Mouse (Mus musculus) MEL (cell line): ENCODE results near the gene Dapp1. TPM values are rescaled to one million over a fixed set of nuclear protein-coding genes. Genes with fewer than 3 reads are reported as not detected.

Source experiments
- DNase-seq: peaks from one replicate; pipeline ENCODE4 v3.0.0; 2011; ENCODE audit warnings: low read depth, low spot score
- H3K27ac ChIP-seq: 2 replicates; pipeline ENCODE4 v1.5.1; 2012; ENCODE audit warnings: low read depth, mild to moderate bottlenecking, control low read depth, low read length, moderate library complexity; ENCODE audit not compliant: control insufficient read depth
- H3K27me3 ChIP-seq, 2 experiments: fragments of 150-350 bp in 1 of 2; sonication (generic) in 1 of 2; 2 replicates each; pipeline ENCODE4 v1.6.1; 2012; ENCODE audit warnings: low read length in 2 of 2, mild to moderate bottlenecking in 2 of 2, improper control_type of control experiment in 1 of 2, moderate library complexity in 1 of 2; ENCODE audit not compliant: insufficient read depth in 2 of 2, control insufficient read depth in 1 of 2
- H3K36me3 ChIP-seq, 2 experiments: 2 replicates each; pipeline ENCODE4 v1.6.1; 2012 to 2014; ENCODE audit warnings: low read length in 2 of 2, improper control_type of control experiment in 1 of 2, inconsistent platforms in 1 of 2, mild to moderate bottlenecking in 1 of 2; ENCODE audit not compliant: insufficient read depth in 2 of 2, control insufficient read depth in 1 of 2
- H3K4me1 ChIP-seq, 2 experiments: fragments of 150-350 bp in 1 of 2; sonication (generic) in 1 of 2; 2 replicates each; pipeline ENCODE4 v1.6.1; 2012; ENCODE audit warnings: low read length in 2 of 2, improper control_type of control experiment in 1 of 2, mild to moderate bottlenecking in 1 of 2; ENCODE audit not compliant: insufficient read depth in 2 of 2, control insufficient read depth in 1 of 2
- H3K4me3 ChIP-seq, 2 experiments: fragments of 150-350 bp in 1 of 2; sonication (generic) in 1 of 2; 2 replicates each; pipeline ENCODE4 v1.5.1; 2012; ENCODE audit warnings: low read depth in 2 of 2, low read length in 2 of 2, mild to moderate bottlenecking in 2 of 2, moderate library complexity in 2 of 2, control low read depth in 1 of 2, improper control_type of control experiment in 1 of 2; ENCODE audit not compliant: control insufficient read depth in 1 of 2, insufficient read depth in 1 of 2
- H3K79me2 ChIP-seq: 2 replicates; pipeline ENCODE4 v1.6.1; 2012; ENCODE audit warnings: mild to moderate bottlenecking, low read length, moderate library complexity; ENCODE audit not compliant: control insufficient read depth, poor library complexity, insufficient read depth
- H3K9ac ChIP-seq: 2 replicates; pipeline ENCODE4 v1.6.1; 2012; ENCODE audit warnings: low read depth, mild to moderate bottlenecking, control low read depth, low read length, moderate library complexity; ENCODE audit not compliant: control insufficient read depth, poor library complexity, severe bottlenecking
- H3K9me3 ChIP-seq: fragments of 150-350 bp; sonication (generic); replicated peaks from 2 replicates; pipeline ENCODE4 v1.6.1; 2012; ENCODE audit warnings: mild to moderate bottlenecking, low read length, improper control_type of control experiment, moderate library complexity; ENCODE audit not compliant: insufficient read depth
- CHD1 ChIP-seq: IDR thresholded peaks from 2 replicates; pipeline ENCODE4 v1.6.1; 2012; ENCODE audit warnings: low read depth, mild to moderate bottlenecking, inconsistent platforms, low read length, improper control_type of control experiment
- ELF1 ChIP-seq: IDR thresholded peaks from 2 replicates; pipeline ENCODE4 v1.6.1; 2014; ENCODE audit warnings: low read depth, mild to moderate bottlenecking, inconsistent platforms, low read length, improper control_type of control experiment, moderate library complexity
- EP300 ChIP-seq, 2 experiments: IDR thresholded peaks; 2 replicates each; pipeline ENCODE4 v1.6.1; 2011; ENCODE audit warnings: improper control_type of control experiment in 2 of 2, low read length in 2 of 2, low read depth in 1 of 2, mild to moderate bottlenecking in 1 of 2
- ETS1 ChIP-seq: IDR thresholded peaks from 2 replicates; pipeline ENCODE4 v1.6.1; 2012; ENCODE audit warnings: low read depth, mild to moderate bottlenecking, inconsistent platforms, low read length, improper control_type of control experiment, moderate library complexity
- GABPA ChIP-seq: IDR thresholded peaks from 2 replicates; pipeline ENCODE4 v1.6.1; 2012; ENCODE audit warnings: low read depth, mild to moderate bottlenecking, inconsistent platforms, low read length, improper control_type of control experiment, moderate library complexity
- GATA1 ChIP-seq: IDR thresholded peaks from 2 replicates; pipeline ENCODE4 v1.6.1; 2011; ENCODE audit warnings: low read depth, low read length, improper control_type of control experiment
- KAT2A ChIP-seq: conservative IDR thresholded peaks from 2 replicates; pipeline ENCODE4 v1.6.1; 2012; ENCODE audit warnings: low read depth, low read length, improper control_type of control experiment, inconsistent platforms
- MAFK ChIP-seq: IDR thresholded peaks from 2 replicates; pipeline ENCODE4 v1.6.1; 2011; ENCODE audit warnings: low read depth, mild to moderate bottlenecking, low read length, improper control_type of control experiment, borderline replicate concordance
- MAX ChIP-seq: IDR thresholded peaks from 2 replicates; pipeline ENCODE4 v1.6.1; 2011; ENCODE audit warnings: low read length, improper control_type of control experiment
- MAZ ChIP-seq: IDR thresholded peaks from 2 replicates; pipeline ENCODE4 v1.6.1; 2012; ENCODE audit warnings: low read depth, mild to moderate bottlenecking, inconsistent platforms, low read length, improper control_type of control experiment
- MEF2A ChIP-seq: IDR thresholded peaks from 2 replicates; pipeline ENCODE4 v1.6.1; 2014; ENCODE audit warnings: low read depth, mild to moderate bottlenecking, inconsistent platforms, low read length, improper control_type of control experiment; ENCODE audit not compliant: poor library complexity, insufficient replicate concordance, severe bottlenecking; ENCODE audit errors: extremely low read depth
- MXI1 ChIP-seq: IDR thresholded peaks from 2 replicates; pipeline ENCODE4 v1.6.1; 2011; ENCODE audit warnings: mild to moderate bottlenecking, low read depth, low read length, improper control_type of control experiment
- MYB ChIP-seq: IDR thresholded peaks from 2 replicates; pipeline ENCODE4 v1.6.1; 2011; ENCODE audit warnings: mild to moderate bottlenecking, low read depth, low read length, improper control_type of control experiment
- NELFE ChIP-seq: IDR thresholded peaks from 2 replicates; pipeline ENCODE4 v1.6.1; 2011; ENCODE audit warnings: low read depth, low read length, improper control_type of control experiment
- POLR2AphosphoS5 ChIP-seq: IDR thresholded peaks from 2 replicates; pipeline ENCODE4 v1.6.1; 2012; ENCODE audit warnings: low read depth, borderline replicate concordance, mild to moderate bottlenecking, inconsistent platforms, low read length, moderate library complexity, mixed read lengths
- RCOR1 ChIP-seq: IDR thresholded peaks from 2 replicates; pipeline ENCODE4 v1.6.1; 2012; ENCODE audit warnings: low read depth, mild to moderate bottlenecking, inconsistent platforms, low read length, improper control_type of control experiment
- SIN3A ChIP-seq: IDR thresholded peaks from 2 replicates; pipeline ENCODE4 v1.6.1; 2012; ENCODE audit warnings: low read length, improper control_type of control experiment, inconsistent platforms
- SMC3 ChIP-seq: IDR thresholded peaks from 2 replicates; pipeline ENCODE4 v1.6.1; 2011; ENCODE audit warnings: low read depth, low read length, improper control_type of control experiment
- TAL1 ChIP-seq: IDR thresholded peaks from 2 replicates; pipeline ENCODE4 v1.6.1; 2012; ENCODE audit warnings: mild to moderate bottlenecking, inconsistent platforms, low read length, moderate library complexity, mixed read lengths
- TBP ChIP-seq: IDR thresholded peaks from 2 replicates; pipeline ENCODE4 v1.8.0; 2011; ENCODE audit warnings: low read depth, low read length, improper control_type of control experiment
- TCF12 ChIP-seq: IDR thresholded peaks from 2 replicates; pipeline ENCODE4 v1.6.1; 2014; ENCODE audit warnings: low read depth, mild to moderate bottlenecking, inconsistent platforms, low read length, improper control_type of control experiment, moderate library complexity
- ZNF384 ChIP-seq: IDR thresholded peaks from 2 replicates; pipeline ENCODE4 v1.6.1; 2012; ENCODE audit warnings: low read depth, mild to moderate bottlenecking, inconsistent platforms, low read length, improper control_type of control experiment
- polyA plus RNA-seq, 2 experiments: library from polyadenylated mRNA; stranded (reverse) in 1 of 2; unstranded in 1 of 2; fragments of >175 nt in 1 of 2; fragments of >200 nt in 1 of 2; gene quantifications; 2 replicates each; pipeline versions ENCODE4 v1.2.1 to v1.2.4; 2012; ENCODE audit warnings: low replicate concordance in 2 of 2, low read depth in 1 of 2; ENCODE audit not compliant: insufficient read length in 2 of 2, insufficient read depth in 1 of 2, missing spikeins in 1 of 2
- total RNA-seq: library from RNA; depleted of rRNA; stranded (reverse); fragments of 300-350 nt; gene quantifications from 2 replicates; pipeline ENCODE4 v1.2.3, GENCODE M21; 2012

Gene Dapp1
- total and polyA plus RNA-seq, 3 experiments = 45.7 to 91.5 (median 67.3) TPM

DNA sequence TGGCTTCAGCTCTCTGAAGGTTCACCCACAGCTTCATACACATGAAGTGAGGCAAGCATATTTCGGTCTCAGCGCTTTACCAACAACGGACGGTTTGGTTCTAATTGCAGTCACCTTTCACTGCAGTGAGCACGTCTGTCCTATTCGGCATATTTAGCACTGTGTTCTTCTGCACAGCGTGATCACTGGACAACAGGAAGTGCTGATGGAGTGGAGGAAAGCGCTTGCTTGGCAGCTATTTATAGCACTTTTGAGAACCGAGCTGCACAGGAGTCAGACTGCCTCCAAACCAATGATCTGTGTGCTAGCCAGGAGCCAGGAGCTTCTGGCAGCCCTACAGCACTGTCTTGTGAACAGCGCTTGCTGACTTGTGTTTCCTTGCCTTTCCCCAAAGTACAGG lies 44.9 kb upstream of the Dapp1 start:
- Histone ChIP-seq H3K27ac (no peak overlapping the region), H3K36me3 (peaks cover 0 to 9% of the 10 kb centered on the region in 2 experiments; a peak in 2 of 4 replicates)
- TF ChIP-seq MAFK (no peak), ETS1 (no peak)
- TF ChIP-seq, all 39 proteins: peak for 0
- Histone ChIP-seq H3K9me3 (no peaks in the 10 kb centered on the region), H3K9ac (no peak overlapping the region), H3K27me3 (no peaks in the 10 kb centered on the region), H3K79me2 (no peaks in the 10 kb centered on the region), H3K4me3 (no peak overlapping the region), H3K4me1 (peaks cover 12 to 15% of the 10 kb centered on the region in 2 experiments)
- no peak for DNase-seq

GRCm38 (mm10) chr3:138022651-138023050 lies 41.3 kb upstream of the Dapp1 start:
- H3K27ac ChIP-seq = no peak overlapping the region
- DNase-seq = no peak
- TF ChIP-seq CHD1 (no peak), MXI1 (no peak), MAX (no peak), GABPA (no peak), ETS1 (no peak), NELFE (no peak), GATA1 (no peak), ELF1 (no peak), KAT2A (no peak), MAZ (no peak), EP300 (IDR thresholded peaks at IDR 0.05; ENCODE audit: low read depth in 1 of 2, low read length in 2 of 2) (no peak)
- H3K36me3 ChIP-seq = peaks cover 0 to 7% of the 10 kb centered on the region in 2 experiments; a peak in 2 of 4 replicates
- H3K9ac ChIP-seq = no peak overlapping the region
- H3K9me3 ChIP-seq = no peaks in the 10 kb centered on the region
- no peaks in the 10 kb centered on the region for H3K27me3 ChIP-seq
- H3K4me1 ChIP-seq = peaks cover 7 to 9% of the 10 kb centered on the region in 2 experiments; a peak in 3 of 4 replicates
- H3K4me3 ChIP-seq = no peak overlapping the region
- H3K79me2 ChIP-seq = no peaks in the 10 kb centered on the region

GRCm38 (mm10) chr3:138022003-138022402 lies 40.7 kb upstream of the Dapp1 start:
- TF ChIP-seq TBP = no peak
- peak; percentile 88 for TF ChIP-seq ETS1
- TF ChIP-seq SIN3A = peak; percentile 47
- peak; percentile 48 for TF ChIP-seq TAL1
- TF ChIP-seq GATA1 = peak; percentile 63
- TF ChIP-seq TCF12 = peak; percentile 80
- no peak for TF ChIP-seq POLR2AphosphoS5
- peak; percentile 88 for TF ChIP-seq ZNF384
- 0 out of 2 replicates have a peak, but pooled peaks have one; percentile 62 for TF ChIP-seq RCOR1
- no peak for TF ChIP-seq SMC3
- TF ChIP-seq MYB = peak; percentile 81
- TF ChIP-seq MEF2A = no peak
- peak; percentile 84 to 92 for TF ChIP-seq EP300 (IDR thresholded peaks at IDR 0.05; ENCODE audit: low read depth in 1 of 2, low read length in 2 of 2)
- no peaks in the 10 kb centered on the region for H3K27me3 ChIP-seq
- DNase-seq = peak; percentile 57
- peaks cover 7 to 9% of the 10 kb centered on the region in 2 experiments; a peak in 3 of 4 replicates for H3K4me1 ChIP-seq
- H3K9ac ChIP-seq = no peak overlapping the region
- peak overlapping the region; percentile 19 for H3K27ac ChIP-seq
- no peaks in the 10 kb centered on the region for H3K9me3 ChIP-seq
- H3K4me3 ChIP-seq = no peak overlapping the region
- no peaks in the 10 kb centered on the region for H3K79me2 ChIP-seq
- peaks cover 0 to 7% of the 10 kb centered on the region in 2 experiments; a peak in 2 of 4 replicates for H3K36me3 ChIP-seq
